Mouse (Mus musculus) ZHBTc4 (cell line): ENCODE measurements around the gene Vcp.

ENCODE experiments used
- DNase-seq: peaks from one replicate; pipeline ENCODE4 v3.0.0-alpha.2; 2011; ENCODE audit warnings: low read depth, low spot score

The Vcp gene

GRCm38 (mm10) chr4:42972952-42973351 lies 27.4 kb downstream of the Vcp start:
- no peak for DNase-seq

- no peak for DNase-seq
These were observed 31.0 kb downstream of the Vcp start, which contains the start of gene 1700022I11Rik for GRCm38 (mm10) chr4:42969304-42969703. TSS of gene 1700022I11Rik (plus strand) at chr4:42969604.

GRCm38 (mm10) chr4:42965039-42965719 lies 35.1 kb downstream of the Vcp start:
- peak; percentile 77 for DNase-seq

GRCm38 (mm10) chr4:42963480-42963879 lies 36.8 kb downstream of the Vcp start:
- DNase-seq: peak; percentile 48

- peak; percentile 84 for DNase-seq
These were observed 38.7 kb downstream of the Vcp start for GRCm38 (mm10) chr4:42961592-42961991.

- DNase-seq: no peak
These were observed 40.9 kb downstream of the Vcp start for GRCm38 (mm10) chr4:42959382-42959781.

- DNase-seq: no peak
These were observed 41.4 kb downstream of the Vcp start for GRCm38 (mm10) chr4:42958942-42959341.

GRCm38 (mm10) chr4:42957979-42958378 lies 42.3 kb downstream of the Vcp start:
- no peak for DNase-seq

GRCm38 (mm10) chr4:42957306-42957705 lies 43.0 kb downstream of the Vcp start:
- no peak for DNase-seq

GRCm38 (mm10) chr4:42956581-42956980 lies 43.7 kb downstream of the Vcp start:
- no peak for DNase-seq

GRCm38 (mm10) chr4:42955200-42955599 lies 45.1 kb downstream of the Vcp start:
- DNase-seq: peak; percentile 17

- peak; percentile 86 for DNase-seq
These were observed 46.0 kb downstream of the Vcp start for GRCm38 (mm10) chr4:42954297-42954696.

- DNase-seq: no peak
These were observed 46.7 kb downstream of the Vcp start for GRCm38 (mm10) chr4:42953435-42954094.

- no peak for DNase-seq
These were observed 47.7 kb downstream of the Vcp start for GRCm38 (mm10) chr4:42952563-42952962.

GRCm38 (mm10) chr4:42951206-42952195 lies 48.8 kb downstream of the Vcp start:
- no peak for DNase-seq

- DNase-seq: peak; percentile 92
These were observed 50.2 kb downstream of the Vcp start for GRCm38 (mm10) chr4:42950065-42950558.

- DNase-seq: peak; percentile 99
These were observed 50.6 kb downstream of the Vcp start, which contains the start of gene Dnajb5 for GRCm38 (mm10) chr4:42949676-42950051. TSS of gene Dnajb5 (plus strand) at chr4:42949814.

GRCm38 (mm10) chr4:42949051-42949675 lies 51.1 kb downstream of the Vcp start:
- no peak for DNase-seq

GRCm38 (mm10) chr4:42948527-42948926 lies 51.8 kb downstream of the Vcp start:
- no peak for DNase-seq

GRCm38 (mm10) chr4:42946733-42947290 lies 53.5 kb downstream of the Vcp start:
- DNase-seq: no peak

GRCm38 (mm10) chr4:42945952-42946351 lies 54.4 kb downstream of the Vcp start:
- DNase-seq: peak; percentile 72
